Mouse (Mus musculus) right cerebral cortex, postnatal 36 days (tissue): ENCODE measurements at regions not wholly inside any gene's neighbourhood (a gene's known extent, or its start where the extent isn't known, plus 50 kb on each side); places are given as distances from the start of the nearest gene placed in this dataset.

Source experiments
- DNase-seq, 2 experiments: peaks; one replicate each; pipeline ENCODE4 v3.0.0; 2022; ENCODE audit warnings: low spot score in 2 of 2, mixed read lengths in 1 of 2

DNA sequence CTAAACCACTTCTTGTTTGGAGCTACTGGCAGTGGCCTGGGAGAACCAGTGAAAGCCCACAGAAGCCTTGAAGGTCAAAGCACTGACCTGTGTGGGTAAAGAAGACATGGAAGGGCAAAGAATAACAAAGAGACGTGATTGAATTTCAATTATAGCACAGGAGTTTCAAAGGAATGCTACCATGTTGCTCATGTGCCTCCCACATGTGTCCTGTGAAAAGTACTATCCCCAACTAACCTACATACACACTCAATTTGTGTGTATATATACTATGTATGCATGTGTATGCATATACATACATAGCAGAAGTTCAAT, 110.0 kb downstream of the Ccdc71l start:
- DNase-seq = no peak

DNA sequence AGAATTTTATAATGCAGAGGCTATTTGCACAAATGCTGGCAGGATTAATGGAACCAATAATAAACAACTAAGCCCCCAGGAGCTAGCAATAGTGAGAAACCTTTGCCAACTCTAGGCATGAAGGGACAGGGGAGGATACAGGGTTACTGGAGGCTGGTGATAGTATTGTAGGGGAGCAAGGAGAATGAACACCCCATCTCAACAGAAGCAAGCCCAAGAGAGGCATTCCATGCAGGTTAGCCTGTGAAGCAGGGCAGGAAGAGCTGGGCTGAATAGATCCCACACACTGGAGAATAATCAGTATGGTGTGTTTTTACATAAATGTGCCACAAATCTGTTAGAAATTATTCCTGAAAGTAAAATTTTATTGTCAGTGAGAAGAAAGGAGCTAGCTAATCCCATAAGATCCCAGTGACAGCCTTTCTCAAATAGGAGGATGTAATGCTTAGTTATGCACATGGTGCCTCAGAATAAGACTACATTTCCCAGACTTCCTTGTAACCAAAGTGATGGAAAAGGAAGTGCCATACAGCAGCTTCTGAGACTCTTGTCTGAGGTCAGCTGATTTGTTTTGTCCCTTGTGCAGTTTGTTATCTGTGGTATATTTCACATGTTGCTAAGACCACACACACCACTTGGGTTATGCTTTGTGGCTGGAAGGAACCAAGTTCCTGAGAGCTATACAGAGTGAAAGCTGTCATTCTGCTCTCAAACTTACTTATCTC, 111.1 kb downstream of the Ccdc71l start:
- DNase-seq = no peak

DNA sequence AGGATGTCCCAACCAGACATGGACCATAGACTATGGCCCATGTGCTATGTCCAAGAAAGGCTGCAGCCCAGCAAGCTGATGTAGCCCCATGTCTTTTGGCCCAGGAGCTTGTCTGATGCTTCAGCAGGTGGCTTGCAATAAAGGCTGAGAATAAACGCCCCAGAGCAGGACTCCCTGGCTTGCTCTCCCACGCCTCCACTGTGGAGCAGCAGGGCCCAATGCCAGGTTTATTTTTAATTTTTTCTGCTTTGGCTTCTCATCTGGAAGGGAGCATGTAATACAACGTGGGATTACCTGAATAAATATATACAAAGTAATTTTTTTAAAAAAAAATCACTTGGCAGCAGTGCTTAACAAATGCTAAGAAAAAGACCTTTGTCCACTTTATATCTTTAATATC, 125.7 kb downstream of the Ccdc71l start:
- DNase-seq = no peak

DNA sequence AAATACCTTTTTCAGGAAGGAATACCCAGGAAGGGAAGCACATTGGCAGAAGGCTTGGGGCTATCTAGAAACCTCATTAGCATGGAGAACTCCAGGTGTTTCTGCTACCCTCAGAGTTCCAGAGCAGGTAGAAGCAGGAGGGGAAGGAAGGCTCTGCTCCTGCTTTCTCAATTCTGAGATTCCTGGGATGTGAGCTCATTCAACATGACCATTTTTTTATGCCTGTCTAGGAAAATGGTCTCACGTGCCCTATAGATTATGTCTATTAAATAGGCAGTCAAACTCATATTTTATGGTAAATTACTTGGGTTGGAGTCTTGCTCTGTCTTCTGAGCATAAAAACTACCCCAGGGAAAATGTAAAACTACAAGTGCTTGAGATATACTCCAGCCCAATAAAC, 130.2 kb downstream of the Ccdc71l start:
- DNase-seq = no peak

DNA sequence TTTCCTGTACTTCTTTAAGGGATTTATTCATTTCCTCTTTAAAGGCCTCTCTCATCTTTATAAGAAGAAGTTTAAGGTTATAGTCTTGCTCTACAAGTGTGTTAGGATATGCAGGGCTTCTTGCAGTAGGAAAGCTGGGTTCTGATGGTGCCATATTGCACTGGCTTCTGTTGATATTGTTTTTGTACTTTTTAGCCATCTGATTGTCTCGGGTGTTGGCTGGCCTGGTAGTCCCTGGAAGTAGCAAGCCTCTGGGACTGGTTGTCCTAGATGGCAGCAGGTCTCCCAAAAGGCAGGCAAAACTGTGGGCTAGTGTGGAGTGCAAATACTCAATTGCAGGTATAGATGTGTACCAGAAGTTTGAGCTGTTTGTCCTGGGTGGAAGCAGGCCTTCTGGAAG, 147.1 kb downstream of the Ccdc71l start:
- no peak for DNase-seq

DNA sequence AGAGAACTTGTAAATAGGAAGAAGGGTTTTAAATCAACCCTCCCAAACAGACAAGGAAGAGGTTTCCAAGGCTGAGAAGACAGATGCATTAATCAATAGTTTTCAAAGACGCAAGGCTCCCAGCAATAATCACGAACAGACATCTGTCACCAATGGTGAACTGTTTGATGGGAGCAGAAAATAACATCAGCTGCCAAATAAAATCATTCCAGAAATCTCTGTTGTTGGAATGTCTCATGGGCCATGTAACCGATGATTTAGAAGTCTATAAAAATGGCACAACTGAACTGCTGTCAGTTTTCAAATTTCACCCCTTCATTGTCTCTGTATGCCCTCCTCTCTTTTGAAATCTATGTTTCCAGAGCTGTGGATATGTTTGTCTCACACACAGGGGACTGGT, 152.7 kb downstream of the Ccdc71l start:
- DNase-seq = no peak

DNA sequence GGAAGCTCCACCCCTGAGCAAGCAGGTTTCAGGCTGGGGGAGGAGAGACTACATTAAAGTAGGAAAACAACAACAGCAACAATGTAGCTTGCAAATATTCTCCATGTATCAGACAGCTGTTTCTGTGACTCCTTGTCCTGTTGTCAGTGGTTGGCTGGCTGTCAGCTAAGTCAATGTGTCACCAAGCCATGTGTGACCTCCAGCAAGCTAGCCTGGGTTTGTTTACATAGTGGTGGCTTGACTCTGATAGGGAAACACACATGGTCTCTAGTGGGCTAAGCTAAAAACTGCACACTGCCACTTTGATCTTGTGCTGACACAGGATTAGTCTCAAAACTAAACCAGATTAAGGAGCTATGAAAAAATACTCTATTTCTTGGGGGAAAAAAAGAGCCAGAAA, 155.1 kb downstream of the Ccdc71l start:
- no peak for DNase-seq

DNA sequence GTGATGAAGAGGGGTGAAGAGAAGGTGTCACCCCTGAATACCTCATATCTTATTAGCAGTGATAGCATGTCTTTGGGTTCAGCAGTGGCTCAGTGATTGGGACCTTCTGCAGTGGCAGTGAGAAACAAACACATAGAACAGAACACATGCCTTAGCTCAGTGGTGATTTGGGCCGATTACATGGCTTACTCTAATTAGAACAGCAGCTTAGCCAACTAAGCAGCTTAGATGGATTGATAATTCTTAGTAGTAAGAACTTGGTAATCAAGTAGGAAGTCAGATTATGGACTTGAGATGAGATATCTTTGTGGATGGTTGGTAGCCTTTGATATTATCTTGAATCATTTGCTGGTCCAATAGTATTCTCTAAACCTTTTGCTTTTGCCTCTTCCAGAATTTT, 167.0 kb downstream of the Ccdc71l start:
- DNase-seq = no peak

DNA sequence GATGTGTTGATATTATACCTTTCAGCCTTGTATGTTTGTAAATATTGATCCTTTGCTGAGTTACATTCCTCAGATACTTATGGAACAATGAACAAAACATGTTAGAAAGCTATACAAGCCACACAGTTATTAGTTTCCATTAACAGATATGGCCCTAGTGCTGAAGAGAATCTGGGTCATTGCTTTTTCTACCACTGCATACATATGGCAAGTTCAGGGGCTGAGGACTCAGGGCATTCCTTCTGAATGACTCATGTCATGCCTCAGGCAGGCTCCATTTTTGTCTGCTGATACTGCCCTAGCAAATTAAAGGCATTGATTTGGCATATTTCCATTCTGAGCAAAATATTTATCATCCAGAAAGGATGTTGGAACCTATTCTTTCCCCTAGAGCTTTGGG, 167.9 kb downstream of the Ccdc71l start:
- DNase-seq = no peak

DNA sequence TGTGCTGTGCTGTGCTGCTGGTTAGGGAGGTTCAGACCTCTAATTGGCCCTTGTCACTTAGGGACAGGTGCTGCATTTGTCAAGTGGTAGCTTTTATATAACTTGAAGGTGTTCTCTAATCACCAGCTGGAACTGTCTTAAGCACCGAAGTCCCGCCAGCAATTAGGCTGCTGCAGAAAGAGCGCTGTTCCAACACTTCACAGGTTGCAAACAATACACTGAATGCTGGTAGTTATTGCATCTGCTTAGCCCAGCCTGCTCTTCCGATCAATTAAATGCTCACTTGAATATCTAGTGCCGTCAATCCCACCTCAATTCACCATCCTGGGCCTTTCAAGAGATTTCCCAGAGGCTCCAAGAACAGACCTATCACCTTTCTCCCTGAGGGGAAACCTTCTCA, 175.3 kb downstream of the Ccdc71l start:
- no peak for DNase-seq

DNA sequence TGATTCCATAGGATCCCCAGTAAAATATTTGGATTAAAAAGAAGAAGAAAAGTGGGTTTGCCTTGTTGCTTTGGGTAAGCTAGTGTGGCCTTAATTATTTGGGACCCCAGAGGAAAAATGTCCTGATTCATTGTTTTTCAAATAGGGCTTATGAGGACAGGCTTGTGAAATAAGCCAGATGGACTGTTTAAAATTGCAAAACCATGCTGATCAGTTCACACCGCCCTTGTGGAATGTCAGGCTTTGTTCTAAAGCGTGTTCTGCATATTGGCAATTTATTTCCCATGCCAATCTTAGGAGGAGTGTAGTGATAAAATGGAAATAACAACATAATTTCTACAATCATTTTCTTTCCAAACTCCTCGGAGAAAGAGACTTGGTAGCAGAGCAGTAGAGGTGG, 189.3 kb downstream of the Ccdc71l start:
- no peak for DNase-seq

DNA sequence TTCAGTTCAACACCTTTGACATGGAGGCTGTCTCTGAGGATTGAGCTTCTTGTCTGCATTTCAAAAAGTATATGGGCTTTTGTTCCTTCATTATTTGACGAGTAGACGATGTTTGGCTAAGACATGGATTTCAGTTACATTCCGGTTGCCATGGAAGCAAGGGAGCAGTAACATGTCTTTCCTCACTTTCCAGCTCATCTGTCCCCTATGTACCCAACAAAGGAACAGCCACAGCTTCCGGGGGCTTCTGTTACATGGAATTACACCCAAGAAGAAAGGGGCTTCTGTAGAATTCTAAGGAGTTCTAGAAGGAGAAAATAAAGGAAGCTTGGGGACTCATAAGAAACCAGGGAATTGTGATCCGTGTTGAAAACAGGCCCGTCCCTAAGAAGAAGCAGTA, 202.8 kb downstream of the Ccdc71l start:
- DNase-seq = no peak

DNA sequence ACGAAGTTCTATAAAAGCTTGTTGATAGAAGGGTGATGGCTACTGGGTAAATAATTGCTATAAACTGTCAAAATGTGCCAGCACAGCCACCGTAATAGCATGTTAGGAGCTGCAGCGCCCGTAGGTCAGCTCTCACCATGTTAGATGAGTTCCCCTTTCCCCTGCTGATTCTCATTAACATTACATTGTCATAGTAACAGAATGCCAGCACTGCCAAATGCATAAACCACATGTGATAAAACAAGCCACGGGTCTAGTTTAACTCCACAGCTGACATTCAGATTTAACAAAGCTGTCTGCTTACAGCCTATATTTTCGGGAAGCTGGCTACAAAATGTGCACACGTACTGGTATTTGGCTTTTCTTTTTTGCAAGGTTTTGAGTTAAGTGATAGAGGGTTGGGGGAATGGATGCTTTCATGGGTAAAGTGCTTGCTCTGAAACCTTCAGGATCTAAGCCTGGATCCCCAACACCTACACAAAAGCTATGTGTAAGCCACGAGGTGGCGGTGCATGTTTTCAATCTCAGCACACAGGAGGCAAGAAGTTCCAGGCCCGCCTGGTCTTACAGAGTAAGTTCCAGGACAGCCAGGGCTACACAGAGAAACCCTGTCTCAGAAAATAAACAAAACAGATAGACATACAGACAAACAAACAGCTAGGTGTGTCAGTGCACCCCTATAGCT, 217.1 kb upstream of the Nampt start:
- DNase-seq = peak; percentile 1 to 2

DNA sequence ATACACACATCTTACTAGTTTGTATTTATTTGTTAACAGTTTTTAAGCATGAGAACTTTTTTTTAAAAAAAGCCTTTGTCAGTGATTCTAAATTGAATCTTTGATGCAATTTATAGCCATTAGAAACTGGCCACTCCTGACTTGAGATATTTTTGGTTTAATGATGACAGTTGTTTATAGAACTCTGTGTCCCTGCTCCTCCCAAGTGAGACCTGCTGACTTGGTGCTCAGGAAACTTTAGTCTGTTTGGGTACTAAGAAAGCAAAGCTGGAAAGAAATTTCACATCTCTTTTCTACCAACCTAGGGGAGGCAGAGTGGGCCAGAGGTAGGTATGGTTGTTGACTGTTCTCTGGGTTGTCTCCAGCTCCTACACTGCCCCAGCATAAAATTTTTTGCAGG, 214.0 kb upstream of the Nampt start:
- no peak for DNase-seq

DNA sequence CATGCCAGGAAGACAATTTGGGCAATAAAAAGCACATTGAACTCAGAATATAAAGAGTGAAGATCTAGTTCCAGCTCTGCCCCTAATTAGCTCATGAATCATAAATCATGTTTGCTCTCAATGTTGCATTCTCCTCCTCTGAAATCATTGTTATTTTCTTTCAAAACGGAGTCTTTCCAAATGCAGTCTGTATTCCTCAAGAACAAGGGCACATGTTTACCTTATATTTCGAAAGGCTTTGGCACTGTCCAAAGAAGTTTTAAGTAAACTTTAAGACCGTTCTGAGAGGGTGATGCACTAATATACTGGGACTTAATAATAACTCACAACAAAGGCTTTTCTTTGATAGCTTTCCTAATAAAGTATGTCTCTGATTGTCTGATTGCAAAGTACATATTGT, 204.3 kb upstream of the Nampt start:
- DNase-seq = no peak

DNA sequence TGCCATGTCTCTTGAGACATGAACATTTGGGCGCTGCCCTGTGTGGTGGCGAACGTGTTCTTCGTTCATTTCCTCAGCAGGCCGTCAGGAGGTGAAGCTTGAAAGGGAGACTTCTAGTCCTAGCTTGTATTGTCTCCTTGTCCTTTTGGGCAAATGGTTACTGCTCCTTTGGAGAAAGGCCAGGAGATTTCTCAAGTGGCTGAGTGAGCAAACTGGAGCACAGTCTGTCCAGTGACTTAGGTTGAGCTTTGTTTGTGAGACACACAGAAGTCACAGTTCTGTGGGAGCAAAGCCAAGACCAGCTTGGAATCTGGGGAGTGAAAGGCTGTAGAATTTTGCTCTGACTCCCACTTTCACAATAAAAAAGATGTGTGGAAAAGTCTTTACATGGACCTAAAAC, 203.3 kb upstream of the Nampt start:
- DNase-seq = no peak

DNA sequence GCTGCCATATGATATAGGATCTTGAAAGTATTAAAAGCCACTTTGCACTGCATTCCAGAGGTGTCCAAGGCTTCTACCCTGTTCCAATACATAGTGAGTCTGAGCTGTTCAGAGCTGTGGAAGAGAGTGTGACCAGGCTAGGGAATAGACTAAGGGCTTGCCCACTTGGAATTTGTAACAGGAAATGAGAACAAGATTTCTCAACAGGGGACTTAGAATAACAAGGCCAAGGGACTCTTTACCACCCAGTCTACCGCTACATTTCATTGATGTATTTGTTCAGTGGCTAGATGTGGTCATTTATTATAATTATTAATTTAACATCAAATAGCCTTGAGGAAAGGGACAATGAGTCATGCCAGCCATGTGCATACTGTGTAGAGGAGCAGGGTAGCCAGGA, 202.3 kb upstream of the Nampt start:
- DNase-seq = no peak

DNA sequence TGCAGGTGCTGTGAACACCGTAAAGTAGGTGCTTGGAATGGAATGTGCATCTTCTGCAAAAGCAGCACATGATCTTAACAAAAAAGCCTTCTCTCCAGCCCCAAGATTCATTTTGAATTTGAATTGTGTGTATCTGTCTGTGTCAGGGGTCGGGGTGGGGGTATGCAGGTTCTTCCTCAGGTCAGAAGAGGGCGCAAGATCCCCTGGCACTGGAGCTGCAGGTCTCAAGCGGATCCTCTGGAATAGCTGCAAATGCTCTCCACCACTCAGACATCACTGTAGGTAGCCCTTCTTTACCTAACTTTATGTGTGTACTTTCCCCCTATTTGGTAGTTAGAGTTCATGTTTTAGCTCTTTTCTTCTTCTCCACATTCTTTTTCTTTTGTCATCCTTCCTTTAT, 199.5 kb upstream of the Nampt start:
- DNase-seq = no peak

DNA sequence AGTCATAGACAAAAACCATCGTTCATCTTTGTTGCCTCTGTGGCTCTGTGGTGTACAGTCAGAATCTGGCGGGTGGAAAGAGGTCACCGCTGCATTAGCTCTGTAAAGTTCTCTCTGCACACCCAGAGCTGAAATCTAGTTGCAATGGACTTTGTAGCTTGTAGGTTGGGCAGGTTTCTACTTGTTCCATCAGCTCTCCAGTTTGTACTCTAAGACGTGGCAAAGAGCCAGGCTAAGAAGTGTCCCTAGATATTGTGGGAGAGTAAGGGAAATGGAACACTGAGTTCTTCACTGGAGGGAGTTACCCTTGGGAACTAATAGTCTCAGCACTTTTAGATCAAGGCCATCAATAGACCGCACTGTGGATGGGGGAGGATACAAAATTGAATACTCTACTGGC, 197.6 kb upstream of the Nampt start:
- DNase-seq = no peak

DNA sequence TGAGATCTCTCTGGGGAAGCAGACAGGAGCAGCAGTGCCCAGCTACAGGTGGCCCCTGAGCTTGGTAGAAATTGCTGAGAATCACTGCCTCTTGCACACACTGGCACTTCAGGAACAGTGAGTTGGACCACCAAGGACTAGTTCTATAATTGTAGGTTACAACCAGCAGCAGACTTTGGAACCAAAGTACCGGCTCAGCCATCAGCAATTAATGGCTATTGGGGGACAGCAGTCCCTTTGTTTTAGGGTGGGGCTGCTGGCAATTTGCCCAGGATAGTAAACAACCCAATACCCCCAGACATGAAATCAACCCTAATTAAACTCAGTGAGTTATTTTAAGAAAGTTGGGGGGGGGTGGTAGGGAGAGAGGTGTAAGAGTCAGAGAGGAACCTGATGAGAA, 190.8 kb upstream of the Nampt start:
- no peak for DNase-seq

DNA sequence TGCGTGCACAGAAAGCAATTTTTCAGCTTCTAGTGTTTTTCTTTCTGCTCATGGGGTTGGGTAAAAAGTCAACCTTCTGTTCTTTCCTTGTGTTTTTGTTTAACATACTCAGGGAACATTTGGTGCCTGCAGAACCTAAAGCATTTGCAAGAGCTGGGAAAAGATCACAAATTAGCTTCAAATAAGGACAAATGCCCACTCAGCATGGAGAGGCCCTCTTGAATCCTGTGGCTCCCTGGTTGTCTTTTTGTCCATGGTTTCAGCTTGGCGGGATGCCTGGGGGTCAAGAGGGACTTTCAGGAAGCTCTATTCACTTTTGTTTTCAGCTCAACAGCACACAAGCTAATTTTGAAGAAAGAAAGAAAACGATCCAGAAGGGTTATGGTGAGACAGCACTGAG, 186.4 kb upstream of the Nampt start:
- no peak for DNase-seq

DNA sequence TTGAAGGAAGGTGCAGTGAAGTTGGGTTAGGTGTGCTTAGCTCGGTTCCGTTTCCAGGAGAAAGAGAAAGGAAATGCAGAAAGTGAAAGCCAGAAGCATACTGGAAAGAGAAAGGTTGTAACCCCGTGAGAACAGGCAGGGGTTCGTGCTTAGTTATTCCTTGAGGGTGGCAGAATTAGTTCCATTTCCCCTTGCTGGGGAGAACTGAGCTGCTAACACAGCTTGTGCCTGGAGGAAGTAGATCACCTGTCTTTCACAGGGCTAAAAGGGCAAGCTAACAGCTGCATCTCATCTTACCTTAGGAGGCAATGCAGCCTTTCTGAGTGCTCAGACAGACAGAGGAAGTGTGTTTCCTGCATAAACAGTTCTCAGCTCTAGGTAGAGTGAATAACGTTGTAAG, 184.3 kb upstream of the Nampt start:
- no peak for DNase-seq

DNA sequence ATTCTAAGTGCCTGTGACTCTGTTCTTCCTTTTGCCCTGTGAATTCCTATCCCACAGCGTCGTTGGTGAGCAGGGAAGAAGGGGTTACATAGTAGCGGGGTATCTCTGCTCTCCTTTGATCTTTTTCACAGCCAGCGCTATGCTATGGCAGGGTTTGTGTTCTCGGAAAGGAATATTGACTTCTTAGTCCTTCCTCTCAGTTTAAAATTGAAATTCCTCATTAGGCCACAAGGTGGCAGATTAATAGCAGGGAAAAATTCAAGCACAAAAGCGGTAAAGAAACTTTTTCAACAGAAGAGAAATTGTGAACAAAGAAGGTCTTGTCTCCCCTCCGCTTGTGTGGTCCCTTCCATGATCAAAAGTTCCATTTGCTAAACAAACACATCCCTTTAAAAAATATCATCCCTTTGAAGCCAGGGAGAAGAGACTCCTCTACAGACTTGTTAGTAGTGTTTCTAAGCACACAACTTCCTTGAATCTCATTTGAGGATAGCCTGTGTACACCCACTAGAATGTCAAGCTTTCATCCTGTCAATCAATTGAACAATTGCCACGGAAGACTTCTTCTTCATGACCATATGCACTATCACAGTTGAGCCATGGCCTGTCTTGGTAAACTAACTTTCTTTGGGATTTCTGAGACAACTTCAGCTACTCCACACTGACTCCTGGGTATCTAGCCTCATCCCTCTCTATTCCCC, 181.8 kb upstream of the Nampt start:
- no peak for DNase-seq
